Mouse (Mus musculus) ES-E14 (cell line): Measurements from ENCODE around the gene Prok1.

Experiments
- CHD2 ChIP-seq: IDR thresholded peaks from 2 replicates; pipeline ENCODE4 v1.6.1; 2014; ENCODE audit warnings: mild to moderate bottlenecking, low read depth, low read length, inconsistent platforms
- ZNF384 ChIP-seq: IDR thresholded peaks from 2 replicates; pipeline ENCODE4 v1.6.1; 2012; ENCODE audit warnings: low read depth, low read length, inconsistent platforms

DNA sequence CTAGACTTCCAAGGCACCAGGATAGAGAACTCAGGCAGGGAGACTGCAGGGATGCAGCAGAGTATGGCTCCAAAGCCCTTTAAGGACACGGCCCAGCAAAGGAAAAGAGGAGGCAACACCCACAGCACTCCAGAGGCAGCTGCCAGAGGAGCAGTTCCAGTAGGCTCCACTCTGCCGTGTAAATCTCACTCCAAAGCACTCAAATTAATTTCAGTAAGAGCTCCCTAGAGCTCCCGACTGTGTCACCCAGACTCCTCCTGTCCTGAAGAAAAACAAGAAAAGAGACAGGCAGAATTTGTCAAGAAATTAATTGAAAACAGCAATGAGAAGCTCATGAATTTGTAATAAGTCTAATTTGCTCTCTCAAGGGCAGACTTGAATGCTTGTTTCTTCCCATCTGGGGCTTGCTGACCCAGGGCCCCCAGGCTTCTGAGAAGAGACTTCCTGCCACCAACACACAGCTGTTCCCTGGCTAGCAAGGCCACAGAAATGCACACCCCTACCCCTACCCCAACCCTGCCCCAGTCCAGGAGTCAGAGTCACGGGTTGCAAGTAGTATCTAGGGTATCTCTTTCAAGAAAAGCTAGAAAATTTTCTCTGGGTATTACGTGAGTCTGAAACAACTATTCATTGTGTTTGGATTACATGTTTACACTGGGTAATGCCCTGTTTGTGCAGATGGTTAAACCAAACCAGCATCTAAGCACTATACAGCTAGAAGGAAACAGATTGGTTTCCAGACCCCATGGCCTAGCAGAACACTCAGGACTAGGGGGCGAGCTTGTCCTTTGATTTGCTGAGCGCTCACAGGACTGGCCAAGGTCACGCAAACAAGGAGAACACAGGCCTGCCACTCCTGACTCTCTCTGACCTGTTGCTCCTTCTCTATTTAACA lies 21.7 kb upstream of the Prok1 start:
- no peak for TF ChIP-seq ZNF384
- TF ChIP-seq CHD2 = no peak
